In the genomic region with DNA sequence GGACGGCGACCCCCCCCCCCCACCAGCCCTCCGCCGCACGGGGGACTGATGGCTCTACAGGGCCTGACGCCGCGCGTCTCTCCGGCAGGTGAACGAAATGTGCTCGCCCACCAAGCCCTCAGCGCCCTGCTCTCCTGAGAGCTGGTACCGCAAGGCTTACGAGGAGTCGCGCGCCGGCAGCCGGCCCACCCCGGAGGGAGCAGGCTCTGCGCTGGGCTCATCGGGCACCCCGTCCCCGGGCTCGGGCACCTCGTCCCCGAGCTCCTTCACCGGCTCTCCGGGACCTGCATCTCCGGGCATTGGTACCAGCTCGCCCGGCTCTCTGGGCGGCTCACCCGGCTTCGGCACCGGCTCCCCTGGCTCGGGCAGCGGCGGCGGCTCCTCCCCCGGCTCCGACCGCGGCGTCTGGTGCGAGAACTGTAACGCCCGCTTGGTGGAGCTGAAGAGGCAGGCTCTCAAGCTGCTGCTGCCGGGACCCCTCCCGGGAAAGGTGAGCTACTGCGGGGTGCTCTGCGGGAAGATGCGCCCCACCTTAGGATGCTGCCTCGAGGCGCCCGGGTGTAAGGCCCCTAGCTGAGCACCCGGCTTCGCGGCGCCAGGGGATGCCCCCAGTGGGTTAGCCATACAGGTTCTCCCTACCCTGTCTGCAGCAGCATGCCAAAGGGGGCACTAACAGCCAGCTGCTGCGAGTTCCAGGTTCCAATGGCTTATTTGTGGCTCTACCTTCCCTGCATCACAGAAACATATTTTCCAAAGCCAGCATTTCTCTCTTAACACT, we compare ENCODE assay signal across 8 mouse cellular contexts. TPM values are rescaled to one million over a fixed set of nuclear protein-coding genes. Genes with fewer than 3 reads are reported as not detected.
A peak's percentile ranks its signal among the peaks of the same experiment; 100 is the strongest.
DNase-seq lines count a peak whose midpoint lies in the region; ATAC-seq and TF ChIP-seq lines count a peak whose summit lies in the region.

No protein-coding gene starts in this region.

- 0 out of 2 replicates have a peak, but pooled peaks cover 13% of the 10 kb centered on the region for H3K4me1 ChIP-seq in intestine, postnatal 0 days (replicated peaks; ENCODE audit: control insufficient read depth, insufficient read depth, low read length)

- H3K9me3 ChIP-seq in intestine, postnatal 0 days (ENCODE audit: control insufficient read depth): no peaks in the 10 kb centered on the region

- intact Hi-C loops in left cerebral cortex, postnatal 36 days (cut with DNase I): no loop called here

- H3K27ac ChIP-seq in intestine, postnatal 0 days (ENCODE audit: low read depth, low read length): no peak overlapping the region

- H3K4me3 ChIP-seq in intestine, postnatal 0 days (ENCODE audit: low read depth, low read length): peak overlapping the region; percentile 65

- WGBS in intestine, postnatal 0 days: under 1% methylated on average over 57 of the region's 62 CpGs

- peaks cover 54% of the 10 kb centered on the region for H3K27me3 ChIP-seq in intestine, postnatal 0 days (replicated peaks; ENCODE audit: control insufficient read depth, insufficient read depth, low read length)

- peak; percentile 86 for TF ChIP-seq CTCF in intestine, postnatal 0 days (IDR thresholded peaks at IDR 0.05; ENCODE audit: low read depth)

- peak overlapping the region; percentile 11; the same call in 1 of the 2 replicates for H3K9ac ChIP-seq in intestine, postnatal 0 days (ENCODE audit: low read depth, low read length)

- H3K36me3 ChIP-seq in intestine, postnatal 0 days (ENCODE audit: control insufficient read depth, insufficient read depth): no peaks in the 10 kb centered on the region

- peak; percentile 74 to 77 for DNase-seq in adrenal gland, adult 18-20 months (ENCODE audit: low spot score in 2 of 2)
- peak; percentile 89 for DNase-seq in embryo, embryonic 9.5 days (ENCODE audit: extremely low spot score)
- DNase-seq in heart, adult 11 months: peak; percentile 96
- DNase-seq in left cerebral cortex, postnatal 36 days (ENCODE audit: low spot score in 2 of 2): peak; percentile 86 to 87
- peak; percentile 81 for DNase-seq in mesoderm, embryonic 11.5 days (ENCODE audit: low read depth, low spot score)
- peak; percentile 86 for DNase-seq in right cerebral cortex, postnatal 4 days

- ATAC-seq in intestine, postnatal 0 days: peak; percentile 39
- no peak for ATAC-seq in erythroid progenitor cell, adult 5-6 weeks (replicated peaks; ENCODE audit: low FRiP score, poor library complexity, severe bottlenecking)

- peak overlapping the region; percentile 99 for H3K4me2 ChIP-seq in intestine, postnatal 0 days (replicated peaks; ENCODE audit: low read depth)

RNA-seq across cellular contexts. Expression of a gene that starts 1.6 kb away (rescaled TPM):
- 1 to 10 TPM; 2.7 to 4.4 TPM for total RNA-seq in adrenal gland, adult 18-20 months (2021)
- 0.54 and 0.57 TPM in 2 replicates for polyA plus RNA-seq in intestine, postnatal 0 days (2015; fragmentation: Nextera tagmentation; extraction: Ambion mirVana)
- 10 to 100 TPM in 1 of 2 experiments, 1 to 10 TPM in 1; 6.6 to 10.7 TPM for total RNA-seq in left cerebral cortex, postnatal 36 days (2021)
- not detected in 2 replicates for total RNA-seq in erythroid progenitor cell, adult 5-6 weeks (2015; ENCODE audit: low replicate concordance)
- 0.77 TPM in 1 of 2 replicates, not detected in the other for total RNA-seq in erythroid progenitor cell, adult 5-6 weeks (2017; ENCODE audit: low replicate concordance)
